Mouse (Mus musculus) heart, embryonic 14.5 days (tissue): ENCODE results near the gene Diexf. TPM values are rescaled to one million over a fixed set of nuclear protein-coding genes. Genes with fewer than 3 reads are reported as not detected.

ENCODE experiments used
- ATAC-seq: fragments of 200-750 bp; cut with Nextera tagmentation; 2 replicates; pipeline ENCODE4 v1.8.0; 2017; ENCODE audit warnings: low read depth, moderate TSS enrichment; ENCODE audit not compliant: insufficient number of reproducible peaks, insufficient read depth, low FRiP score
- H3K27ac ChIP-seq, 2 experiments: fragments of 200-500 bp in 1 of 2; fragments of 300-500 bp in 1 of 2; sonication (generic) in 1 of 2; replicated peaks in 1 of 2; 2 replicates each; pipeline ENCODE4 v1.5.1; 2012 to 2014; ENCODE audit warnings: low read depth in 2 of 2, low read length in 2 of 2, control low read depth in 1 of 2, mild to moderate bottlenecking in 1 of 2, mixed read lengths in 1 of 2; ENCODE audit not compliant: control insufficient read depth in 1 of 2, insufficient read depth in 1 of 2
- H3K27me3 ChIP-seq: fragments of 300-500 bp; sonication (generic); 2 replicates; pipeline ENCODE4 v1.6.1; 2014; ENCODE audit warnings: mild to moderate bottlenecking, low read length, control low read depth; ENCODE audit not compliant: control insufficient read depth, insufficient read depth
- H3K36me3 ChIP-seq: fragments of 300-500 bp; sonication (generic); 2 replicates; pipeline ENCODE4 v1.6.1; 2014; ENCODE audit warnings: mild to moderate bottlenecking, control low read depth, low read length, mixed read lengths; ENCODE audit not compliant: control insufficient read depth, insufficient read depth
- H3K4me1 ChIP-seq, 2 experiments: fragments of 200-500 bp in 1 of 2; fragments of 300-500 bp in 1 of 2; sonication (generic) in 1 of 2; 2 replicates each; pipeline ENCODE4 v1.6.1; 2012 to 2014; ENCODE audit warnings: low read length in 2 of 2, control low read depth in 1 of 2, mixed read lengths in 1 of 2; ENCODE audit not compliant: control insufficient read depth in 2 of 2, insufficient read depth in 2 of 2
- H3K4me2 ChIP-seq: fragments of 300-500 bp; sonication (generic); 2 replicates; pipeline ENCODE4 v1.6.1; 2014; ENCODE audit warnings: mild to moderate bottlenecking, low read length
- H3K4me3 ChIP-seq, 2 experiments: fragments of 200-500 bp in 1 of 2; fragments of 300-500 bp in 1 of 2; sonication (generic) in 1 of 2; 2 replicates each; pipeline ENCODE4 v1.5.1; 2012 to 2014; ENCODE audit warnings: low read length in 2 of 2, mild to moderate bottlenecking in 2 of 2, control low read depth in 1 of 2, low read depth in 1 of 2, moderate library complexity in 1 of 2; ENCODE audit not compliant: control insufficient read depth in 1 of 2, insufficient read depth in 1 of 2
- H3K9ac ChIP-seq: fragments of 300-500 bp; sonication (generic); 2 replicates; pipeline ENCODE4 v1.6.1; 2014; ENCODE audit warnings: mild to moderate bottlenecking, low read length
- H3K9me3 ChIP-seq: fragments of 300-500 bp; sonication (generic); 2 replicates; pipeline ENCODE4 v1.6.1; 2016; ENCODE audit warnings: low read length, control low read depth; ENCODE audit not compliant: control insufficient read depth
- WGBS: fragments of 180-500 bp; shearing (Covaris S2); extraction: QIAGEN DNeasy Blood & Tissue Kit; methylation state at CpG from one replicate; pipeline ENCODE4 v1.1.7; 2014; 5-methylcytosine and 5-hydroxymethylcytosine counted together
- polyA plus RNA-seq: library from polyadenylated mRNA; unstranded; fragments of >200 nt; fragmentation: Nextera tagmentation; extraction: Ambion mirVana; gene quantifications from 2 replicates; pipeline ENCODE4 v1.2.1, GENCODE M21; 2014

The Diexf gene
- polyA plus RNA-seq, 1 experiment from 2014 or later: 6.3 TPM

- Histone ChIP-seq H3K4me2 (peak overlapping the region; percentile 16; the same call in 1 of the 2 replicates), H3K9ac (no peak overlapping the region), H3K27ac (peak overlapping the region in 1 of 2 experiments; percentile 20; a peak in 2 of 4 replicates), H3K4me1 (peaks cover 13 to 16% of the 10 kb centered on the region in 2 experiments), H3K27me3 (peaks cover 11% of the 10 kb centered on the region), H3K9me3 (no peaks in the 10 kb centered on the region), H3K4me3 (no peak overlapping the region), H3K36me3 (no peaks in the 10 kb centered on the region)
- WGBS: 12% methylated on average over 7 of the region's 7 CpGs
- ATAC-seq: no peak
These were observed 21.1 kb upstream of the Diexf start for GRCm38 (mm10) chr1:193151134-193151533.

- H3K27ac ChIP-seq: peak overlapping the region in 1 of 2 experiments; percentile 6; a peak in 2 of 4 replicates
- no peak for ATAC-seq
- no peak overlapping the region for H3K4me2 ChIP-seq
- H3K27me3 ChIP-seq: peaks cover 7% of the 10 kb centered on the region
- peaks cover 13 to 16% of the 10 kb centered on the region in 2 experiments for H3K4me1 ChIP-seq
- 35% methylated on average over 3 of the region's 3 CpGs for WGBS
- H3K4me3 ChIP-seq: no peak overlapping the region
- no peak overlapping the region for H3K9ac ChIP-seq
- H3K36me3 ChIP-seq: no peaks in the 10 kb centered on the region
- H3K9me3 ChIP-seq: no peaks in the 10 kb centered on the region
These were observed 19.2 kb upstream of the Diexf start for GRCm38 (mm10) chr1:193149231-193149630.

- no peaks in the 10 kb centered on the region for H3K36me3 ChIP-seq
- no peaks in the 10 kb centered on the region for H3K27me3 ChIP-seq
- WGBS: 81% methylated on average over 1 of the region's 1 CpGs
- no peak overlapping the region for H3K4me2 ChIP-seq
- H3K4me1 ChIP-seq: peaks cover 6% of the 10 kb centered on the region in 2 experiments
- H3K9me3 ChIP-seq: no peaks in the 10 kb centered on the region
- H3K4me3 ChIP-seq: no peak overlapping the region
- H3K27ac ChIP-seq: no peak overlapping the region
- H3K9ac ChIP-seq: no peak overlapping the region
- no peak for ATAC-seq
These were observed 16.3 kb upstream of the Diexf start for GRCm38 (mm10) chr1:193146416-193146815.

- Histone ChIP-seq H3K4me2 (no peak overlapping the region), H3K9me3 (no peaks in the 10 kb centered on the region), H3K9ac (no peak overlapping the region), H3K27me3 (no peaks in the 10 kb centered on the region), H3K4me3 (no peak overlapping the region), H3K36me3 (no peaks in the 10 kb centered on the region), H3K27ac (no peak overlapping the region), H3K4me1 (peaks cover 0 to 3% of the 10 kb centered on the region in 2 experiments; a peak in 2 of 4 replicates)
- ATAC-seq: no peak
- 71% methylated on average over 4 of the region's 4 CpGs for WGBS
These were observed 15.0 kb upstream of the Diexf start for GRCm38 (mm10) chr1:193145101-193145500.

- no peaks in the 10 kb centered on the region for H3K9me3 ChIP-seq
- H3K27ac ChIP-seq: no peak overlapping the region
- no peak overlapping the region for H3K9ac ChIP-seq
- H3K4me1 ChIP-seq: peaks cover 0 to 3% of the 10 kb centered on the region in 2 experiments; a peak in 2 of 4 replicates
- WGBS: 87% methylated on average over 6 of the region's 6 CpGs
- no peak overlapping the region for H3K4me3 ChIP-seq
- no peaks in the 10 kb centered on the region for H3K27me3 ChIP-seq
- H3K36me3 ChIP-seq: no peaks in the 10 kb centered on the region
- no peak overlapping the region for H3K4me2 ChIP-seq
- ATAC-seq: no peak
These were observed 14.4 kb upstream of the Diexf start for GRCm38 (mm10) chr1:193144516-193144915.

- Histone ChIP-seq H3K9me3 (no peaks in the 10 kb centered on the region), H3K27ac (no peak overlapping the region), H3K27me3 (no peaks in the 10 kb centered on the region), H3K4me2 (no peak overlapping the region), H3K36me3 (no peaks in the 10 kb centered on the region), H3K9ac (no peak overlapping the region), H3K4me1 (peaks cover 0 to 2% of the 10 kb centered on the region in 2 experiments; a peak in 1 of 4 replicates), H3K4me3 (no peak overlapping the region)
- WGBS: 76% methylated on average over 8 of the region's 8 CpGs
- ATAC-seq: no peak
These were observed 12.5 kb upstream of the Diexf start for GRCm38 (mm10) chr1:193142517-193143062.

- Histone ChIP-seq H3K9me3 (no peaks in the 10 kb centered on the region), H3K4me3 (no peak overlapping the region), H3K4me1 (peaks cover 0 to 2% of the 10 kb centered on the region in 2 experiments; a peak in 1 of 4 replicates), H3K9ac (no peak overlapping the region), H3K27me3 (no peaks in the 10 kb centered on the region), H3K36me3 (no peaks in the 10 kb centered on the region), H3K4me2 (no peak overlapping the region), H3K27ac (no peak overlapping the region)
- no peak for ATAC-seq
- 57% methylated on average over 7 of the region's 7 CpGs for WGBS
These were observed 11.0 kb upstream of the Diexf start for GRCm38 (mm10) chr1:193141118-193141517.

GRCm38 (mm10) chr1:193138669-193139068 lies 8.6 kb upstream of the Diexf start:
- Histone ChIP-seq H3K9me3 (no peaks in the 10 kb centered on the region), H3K4me2 (no peak overlapping the region), H3K9ac (no peak overlapping the region), H3K4me1 (peaks cover 0 to 2% of the 10 kb centered on the region in 2 experiments; a peak in 1 of 4 replicates), H3K27me3 (no peaks in the 10 kb centered on the region), H3K4me3 (no peak overlapping the region), H3K36me3 (no peaks in the 10 kb centered on the region), H3K27ac (no peak overlapping the region)
- no peak for ATAC-seq
- WGBS: 30% methylated on average over 3 of the region's 3 CpGs
